Mouse (Mus musculus) C2C12 (cell line): ENCODE data around the gene Gm28053. TPM values are rescaled to one million over a fixed set of nuclear protein-coding genes. Genes with fewer than 3 reads are reported as not detected.

Experiments used
- H3K27me3 ChIP-seq: one replicate; pipeline ENCODE4 v1.6.1; 2011; ENCODE audit not compliant: control insufficient read depth, insufficient read depth, insufficient read length
- H3K36me3 ChIP-seq: one replicate; pipeline ENCODE4 v1.6.1; 2011; ENCODE audit not compliant: control insufficient read depth, insufficient read depth
- H3K4me3 ChIP-seq: one replicate; pipeline ENCODE4 v1.5.1; 2011; ENCODE audit warnings: mild to moderate bottlenecking, control low read depth; ENCODE audit not compliant: poor library complexity, insufficient read depth, severe bottlenecking
- H3K79me2 ChIP-seq: one replicate; pipeline ENCODE4 v1.6.1; 2011; ENCODE audit not compliant: control insufficient read depth, insufficient read depth
- H3K79me3 ChIP-seq: one replicate; pipeline ENCODE4 v1.6.1; 2011; ENCODE audit warnings: low read depth, control low read depth
- H3ac ChIP-seq: one replicate; pipeline ENCODE3; 2011; ENCODE audit warnings: low read depth; ENCODE audit not compliant: control insufficient read depth, insufficient read length
- CEBPB ChIP-seq: IDR thresholded peaks from one replicate; pipeline ENCODE4 v1.6.1; 2011; ENCODE audit warnings: low read depth, mild to moderate bottlenecking, control low read depth, moderate library complexity
- CTCF ChIP-seq: IDR thresholded peaks from one replicate; pipeline ENCODE4 v1.5.1; 2011; ENCODE audit not compliant: control insufficient read depth, insufficient read depth, insufficient read length
- FOSL1 ChIP-seq: IDR thresholded peaks from one replicate; pipeline ENCODE4 v1.8.0; 2011; ENCODE audit warnings: mild to moderate bottlenecking, low read length; ENCODE audit not compliant: poor library complexity, insufficient read depth, severe bottlenecking
- MAX ChIP-seq: IDR thresholded peaks from one replicate; pipeline ENCODE4 v1.6.1; 2011; ENCODE audit warnings: mild to moderate bottlenecking, control low read depth
- MYOD1 ChIP-seq: IDR thresholded peaks from one replicate; pipeline ENCODE4 v1.6.1; 2011; ENCODE audit warnings: low read depth; ENCODE audit not compliant: control insufficient read depth, insufficient read length
- MYOG ChIP-seq: IDR thresholded peaks from one replicate; pipeline ENCODE4 v1.6.1; 2011; ENCODE audit not compliant: control insufficient read depth, insufficient read length; ENCODE audit errors: extremely low read depth
- USF1 ChIP-seq: IDR thresholded peaks from one replicate; pipeline ENCODE4 v1.6.1; 2011; ENCODE audit warnings: low read depth, mild to moderate bottlenecking, control low read depth, moderate library complexity
- polyA plus RNA-seq: library from polyadenylated mRNA; unstranded; fragments of >200 nt; fragmentation: generic; extraction: Trizol; gene quantifications from one replicate; pipeline ENCODE4 v1.2.1, GENCODE M21; 2012; ENCODE audit warnings: missing spikeins

Gene Gm28053
- polyA plus RNA-seq, 1 experiment, result not detected

- H3K4me3 ChIP-seq, result no peak overlapping the region
- H3K79me3 ChIP-seq, result no peaks in the 10 kb centered on the region
- H3K27me3 ChIP-seq, result peaks cover 3% of the 10 kb centered on the region
- TF ChIP-seq CEBPB (no peak), FOSL1 (no peak), USF1 (no peak), MYOD1 (no peak), MAX (no peak), CTCF (no peak), MYOG (no peak)
- H3K36me3 ChIP-seq, result no peaks in the 10 kb centered on the region
- H3K79me2 ChIP-seq, result no peaks in the 10 kb centered on the region
- no peak overlapping the region for H3ac ChIP-seq
Measured at GRCm38 (mm10) chr6:48745490-48745889, 27.1 kb downstream of the Gm28053 start.

- no peak within 1 kb of the TSS for H3ac ChIP-seq
- H3K36me3 ChIP-seq, result no peaks in the 10 kb centered on the region
- H3K27me3 ChIP-seq, result peaks cover 3% of the 10 kb centered on the region
- no peak within 1 kb of the TSS for H3K4me3 ChIP-seq
- H3K79me3 ChIP-seq, result no peaks in the 10 kb centered on the region
- TF ChIP-seq FOSL1 (no peak), CEBPB (no peak), MYOD1 (no peak), CTCF (no peak), MAX (no peak), USF1 (no peak)
- H3K79me2 ChIP-seq, result no peaks in the 10 kb centered on the region
Measured at GRCm38 (mm10) chr6:48745959-48746889, 27.8 kb downstream of the Gm28053 start, which contains the start of gene Gimap5. Gimap5 (plus strand) TSS chr6:48746197.

- no peaks in the 10 kb centered on the region for H3K79me3 ChIP-seq
- no peak overlapping the region for H3K4me3 ChIP-seq
- no peak overlapping the region for H3ac ChIP-seq
- peaks cover 3% of the 10 kb centered on the region for H3K27me3 ChIP-seq
- no peaks in the 10 kb centered on the region for H3K36me3 ChIP-seq
- H3K79me2 ChIP-seq, result no peaks in the 10 kb centered on the region
- TF ChIP-seq USF1 (no peak), CEBPB (no peak), MAX (no peak), MYOD1 (no peak), CTCF (no peak), MYOG (no peak), FOSL1 (no peak)
Measured at GRCm38 (mm10) chr6:48747091-48747966, 28.9 kb downstream of the Gm28053 start.

- Histone ChIP-seq H3ac (no peak overlapping the region), H3K79me2 (no peaks in the 10 kb centered on the region), H3K36me3 (no peaks in the 10 kb centered on the region), H3K79me3 (no peaks in the 10 kb centered on the region), H3K27me3 (no peaks in the 10 kb centered on the region), H3K4me3 (no peak overlapping the region)
- TF ChIP-seq FOSL1 (no peak), CEBPB (no peak), CTCF (no peak), MYOG (no peak), USF1 (no peak), MYOD1 (no peak), MAX (no peak)
Measured at GRCm38 (mm10) chr6:48763567-48764270, 45.3 kb downstream of the Gm28053 start.

- no peaks in the 10 kb centered on the region for H3K27me3 ChIP-seq
- no peaks in the 10 kb centered on the region for H3K36me3 ChIP-seq
- no peaks in the 10 kb centered on the region for H3K79me3 ChIP-seq
- H3K4me3 ChIP-seq, result no peak overlapping the region
- no peak for TF ChIP-seq MYOG
- TF ChIP-seq CTCF, result no peak
- no peak overlapping the region for H3ac ChIP-seq
- H3K79me2 ChIP-seq, result no peaks in the 10 kb centered on the region
Measured at GRCm38 (mm10) chr6:48764496-48764895, 46.1 kb downstream of the Gm28053 start.
